Mouse (Mus musculus) midbrain, embryonic 15.5 days (tissue): ENCODE results near the gene Olfr462. TPM values are rescaled to one million over a fixed set of nuclear protein-coding genes. Genes with fewer than 3 reads are reported as not detected.

Experiments used
- ATAC-seq: fragments of 200-750 bp; cut with Nextera tagmentation; replicated peaks from 2 replicates; pipeline ENCODE4 v1.8.0; 2017; ENCODE audit warnings: moderate TSS enrichment
- H3K27ac ChIP-seq: fragments of 300-500 bp; sonication (generic); 2 replicates; pipeline ENCODE4 v1.5.1; 2015; ENCODE audit warnings: mild to moderate bottlenecking, inconsistent platforms
- H3K27me3 ChIP-seq: fragments of 300-500 bp; sonication (generic); replicated peaks from 2 replicates; pipeline ENCODE4 v1.6.1; 2015; ENCODE audit warnings: inconsistent platforms
- H3K36me3 ChIP-seq: fragments of 300-500 bp; sonication (generic); replicated peaks from 2 replicates; pipeline ENCODE4 v1.6.1; 2015; ENCODE audit warnings: inconsistent platforms
- H3K4me1 ChIP-seq: fragments of 300-500 bp; sonication (generic); 2 replicates; pipeline ENCODE4 v1.6.1; 2015; ENCODE audit warnings: inconsistent platforms
- H3K4me2 ChIP-seq: fragments of 300-500 bp; sonication (generic); 2 replicates; pipeline ENCODE4 v1.6.1; 2015; ENCODE audit warnings: inconsistent platforms, mild to moderate bottlenecking, moderate library complexity
- H3K4me3 ChIP-seq: fragments of 300-500 bp; sonication (generic); 2 replicates; pipeline ENCODE4 v1.5.1; 2015; ENCODE audit warnings: mild to moderate bottlenecking, inconsistent platforms
- H3K9ac ChIP-seq: fragments of 300-500 bp; sonication (generic); 2 replicates; pipeline ENCODE4 v1.6.1; 2015; ENCODE audit warnings: mild to moderate bottlenecking, inconsistent platforms
- H3K9me3 ChIP-seq: fragments of 300-500 bp; sonication (generic); 2 replicates; pipeline ENCODE4 v1.6.1; 2016; ENCODE audit warnings: inconsistent platforms
- WGBS: fragments of 180-500 bp; shearing (Covaris S2); methylation state at CpG from one replicate; pipeline ENCODE4 v1.1.7; 2015; ENCODE audit warnings: mixed read lengths; 5-methylcytosine and 5-hydroxymethylcytosine counted together
- polyA plus RNA-seq: library from polyadenylated mRNA; unstranded; fragments of >200 nt; fragmentation: Nextera tagmentation; extraction: Ambion mirVana; gene quantifications from 2 replicates; pipeline ENCODE4 v1.2.1, GENCODE M21; 2015

The Olfr462 gene
- polyA plus RNA-seq, 1 experiment from 2014 or later = not detected

DNA sequence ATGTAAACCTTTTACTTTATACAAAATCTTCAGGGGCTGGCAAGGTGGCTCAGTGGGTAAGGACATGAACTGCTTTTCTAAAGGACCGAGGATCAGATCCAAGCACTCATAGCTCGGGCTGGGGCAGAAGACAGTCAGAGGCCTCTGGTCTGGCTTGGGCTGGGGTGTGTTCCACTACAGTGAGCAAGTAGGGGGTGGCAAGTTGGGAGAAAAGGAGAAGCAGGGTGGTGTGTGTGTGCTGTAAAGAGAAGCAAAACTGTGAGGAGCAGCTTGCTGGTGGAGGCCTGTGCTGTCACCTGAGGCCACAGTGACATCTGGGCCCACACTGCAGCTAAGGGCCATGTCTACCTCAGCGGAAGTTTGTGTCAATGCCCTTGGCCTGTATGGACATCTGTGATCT lies 50.6 kb downstream of the Olfr462 start:
- Histone ChIP-seq H3K9ac (no peak overlapping the region), H3K27ac (no peak overlapping the region), H3K27me3 (no peaks in the 10 kb centered on the region), H3K4me3 (no peak overlapping the region), H3K9me3 (no peaks in the 10 kb centered on the region), H3K36me3 (no peaks in the 10 kb centered on the region), H3K4me1 (no peaks in the 10 kb centered on the region), H3K4me2 (no peak overlapping the region)
- no peak for ATAC-seq
- 92% methylated on average over 3 of the region's 3 CpGs for WGBS

DNA sequence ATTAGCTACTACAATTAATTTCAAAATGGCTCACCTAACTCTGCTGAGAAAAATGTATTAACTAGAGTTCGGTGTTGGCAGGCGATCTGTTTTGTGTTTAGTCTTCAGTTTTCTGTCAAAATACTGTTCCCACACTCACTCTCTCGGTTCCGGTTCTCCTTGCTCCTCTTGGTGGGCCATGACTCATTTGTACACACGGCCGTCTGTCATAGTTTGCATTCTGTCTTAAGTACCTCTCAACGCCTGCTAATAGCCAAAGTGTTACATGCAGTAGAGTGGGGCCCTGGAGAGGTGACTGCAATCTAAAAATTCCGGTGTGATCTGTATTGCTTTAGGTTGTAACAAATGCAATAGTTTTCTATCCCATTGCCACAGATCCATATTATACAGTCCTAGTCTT lies 51.4 kb downstream of the Olfr462 start:
- Histone ChIP-seq H3K4me3 (no peak overlapping the region), H3K4me1 (no peaks in the 10 kb centered on the region), H3K4me2 (no peak overlapping the region), H3K27ac (no peak overlapping the region), H3K36me3 (no peaks in the 10 kb centered on the region), H3K9me3 (no peaks in the 10 kb centered on the region), H3K27me3 (no peaks in the 10 kb centered on the region), H3K9ac (no peak overlapping the region)
- no peak for ATAC-seq
- 94% methylated on average over 8 of the region's 8 CpGs for WGBS

Other genes with a start within 250 kb of the Olfr462 start
- 0.83 and 1.2 TPM in 2 replicates for gene Rnf43, start 229.5 kb downstream of the Olfr462 start, polyA plus RNA-seq
- 136 and 137 TPM in 2 replicates for gene Supt4a, start 154.7 kb downstream of the Olfr462 start, polyA plus RNA-seq
- gene Tspoap1, start 131.7 kb downstream of the Olfr462 start, polyA plus RNA-seq = 65.8 and 72.5 TPM in 2 replicates
- 0.12 and 1.2 TPM in 2 replicates for gene Mpo, start 98.7 kb downstream of the Olfr462 start, polyA plus RNA-seq
- gene Lpo, start 64.0 kb downstream of the Olfr462 start, polyA plus RNA-seq = 1.5 and 1.8 TPM in 2 replicates
- gene Mks1, start 39.1 kb downstream of the Olfr462 start, polyA plus RNA-seq = 12.1 and 12.8 TPM in 2 replicates
- 0.36 TPM in 2 replicates for gene Epx, start 16.7 kb downstream of the Olfr462 start, polyA plus RNA-seq
- gene Olfr463, start 5.1 kb upstream of the Olfr462 start, polyA plus RNA-seq = not detected in 2 replicates
- gene Olfr464, start 28.7 kb upstream of the Olfr462 start, polyA plus RNA-seq = 0.14 and 0.25 TPM in 2 replicates
- 65.3 and 65.8 TPM in 2 replicates for gene Dynll2, start 95.3 kb upstream of the Olfr462 start, polyA plus RNA-seq
- 229 and 241 TPM in 2 replicates for gene Srsf1, start 155.1 kb upstream of the Olfr462 start, polyA plus RNA-seq
- gene Vezf1, start 176.0 kb upstream of the Olfr462 start, polyA plus RNA-seq = 50.6 and 52.2 TPM in 2 replicates
- gene Cuedc1, start 205.8 kb upstream of the Olfr462 start, polyA plus RNA-seq = 50.2 and 54.6 TPM in 2 replicates